Mouse (Mus musculus) MEL (cell line): ENCODE results near the gene Cactin. TPM values are rescaled to one million over a fixed set of nuclear protein-coding genes. Genes with fewer than 3 reads are reported as not detected.
A peak's percentile ranks its signal among the peaks of the same experiment; 100 is the strongest.

ENCODE experiments used
- DNase-seq: peaks from one replicate; pipeline ENCODE4 v3.0.0; 2011; ENCODE audit warnings: low read depth, low spot score
- H3K27ac ChIP-seq: 2 replicates; pipeline ENCODE4 v1.5.1; 2012; ENCODE audit warnings: low read depth, mild to moderate bottlenecking, control low read depth, low read length, moderate library complexity; ENCODE audit not compliant: control insufficient read depth
- H3K27me3 ChIP-seq, 2 experiments: fragments of 150-350 bp in 1 of 2; sonication (generic) in 1 of 2; 2 replicates each; pipeline ENCODE4 v1.6.1; 2012; ENCODE audit warnings: low read length in 2 of 2, mild to moderate bottlenecking in 2 of 2, improper control_type of control experiment in 1 of 2, moderate library complexity in 1 of 2; ENCODE audit not compliant: insufficient read depth in 2 of 2, control insufficient read depth in 1 of 2
- H3K36me3 ChIP-seq, 2 experiments: 2 replicates each; pipeline ENCODE4 v1.6.1; 2012 to 2014; ENCODE audit warnings: low read length in 2 of 2, improper control_type of control experiment in 1 of 2, inconsistent platforms in 1 of 2, mild to moderate bottlenecking in 1 of 2; ENCODE audit not compliant: insufficient read depth in 2 of 2, control insufficient read depth in 1 of 2
- H3K4me1 ChIP-seq, 2 experiments: fragments of 150-350 bp in 1 of 2; sonication (generic) in 1 of 2; 2 replicates each; pipeline ENCODE4 v1.6.1; 2012; ENCODE audit warnings: low read length in 2 of 2, improper control_type of control experiment in 1 of 2, mild to moderate bottlenecking in 1 of 2; ENCODE audit not compliant: insufficient read depth in 2 of 2, control insufficient read depth in 1 of 2
- H3K4me3 ChIP-seq, 2 experiments: fragments of 150-350 bp in 1 of 2; sonication (generic) in 1 of 2; 2 replicates each; pipeline ENCODE4 v1.5.1; 2012; ENCODE audit warnings: low read depth in 2 of 2, low read length in 2 of 2, mild to moderate bottlenecking in 2 of 2, moderate library complexity in 2 of 2, control low read depth in 1 of 2, improper control_type of control experiment in 1 of 2; ENCODE audit not compliant: control insufficient read depth in 1 of 2, insufficient read depth in 1 of 2
- H3K79me2 ChIP-seq: 2 replicates; pipeline ENCODE4 v1.6.1; 2012; ENCODE audit warnings: mild to moderate bottlenecking, low read length, moderate library complexity; ENCODE audit not compliant: control insufficient read depth, poor library complexity, insufficient read depth
- H3K9ac ChIP-seq: 2 replicates; pipeline ENCODE4 v1.6.1; 2012; ENCODE audit warnings: low read depth, mild to moderate bottlenecking, control low read depth, low read length, moderate library complexity; ENCODE audit not compliant: control insufficient read depth, poor library complexity, severe bottlenecking
- H3K9me3 ChIP-seq: fragments of 150-350 bp; sonication (generic); replicated peaks from 2 replicates; pipeline ENCODE4 v1.6.1; 2012; ENCODE audit warnings: mild to moderate bottlenecking, low read length, improper control_type of control experiment, moderate library complexity; ENCODE audit not compliant: insufficient read depth
- BHLHE40 ChIP-seq: IDR thresholded peaks from 2 replicates; pipeline ENCODE4 v1.6.1; 2012; ENCODE audit warnings: low read depth, mild to moderate bottlenecking, inconsistent platforms, low read length, improper control_type of control experiment, borderline replicate concordance
- CHD1 ChIP-seq: IDR thresholded peaks from 2 replicates; pipeline ENCODE4 v1.6.1; 2012; ENCODE audit warnings: low read depth, mild to moderate bottlenecking, inconsistent platforms, low read length, improper control_type of control experiment
- CHD2 ChIP-seq: IDR thresholded peaks from 2 replicates; pipeline ENCODE4 v1.6.1; 2011; ENCODE audit warnings: low read length, improper control_type of control experiment
- CTCF ChIP-seq, 3 experiments: IDR thresholded peaks in 2 of 3; conservative IDR thresholded peaks in 1 of 3; 2 replicates each; pipeline ENCODE4 v1.5.1; 2011 to 2012; ENCODE audit warnings: low read length in 3 of 3, low read depth in 2 of 3, mild to moderate bottlenecking in 2 of 3, improper control_type of control experiment in 1 of 3, inconsistent platforms in 1 of 3, mixed read lengths in 1 of 3, moderate library complexity in 1 of 3; ENCODE audit not compliant: control insufficient read depth in 1 of 3, insufficient read depth in 1 of 3, poor library complexity in 1 of 3, severe bottlenecking in 1 of 3
- E2F4 ChIP-seq: IDR thresholded peaks from 2 replicates; pipeline ENCODE4 v1.6.1; 2011; ENCODE audit warnings: low read depth, low read length, improper control_type of control experiment, borderline replicate concordance
- ELF1 ChIP-seq: IDR thresholded peaks from 2 replicates; pipeline ENCODE4 v1.6.1; 2014; ENCODE audit warnings: low read depth, mild to moderate bottlenecking, inconsistent platforms, low read length, improper control_type of control experiment, moderate library complexity
- EP300 ChIP-seq, 2 experiments: IDR thresholded peaks; 2 replicates each; pipeline ENCODE4 v1.6.1; 2011; ENCODE audit warnings: improper control_type of control experiment in 2 of 2, low read length in 2 of 2, low read depth in 1 of 2, mild to moderate bottlenecking in 1 of 2
- ETS1 ChIP-seq: IDR thresholded peaks from 2 replicates; pipeline ENCODE4 v1.6.1; 2012; ENCODE audit warnings: low read depth, mild to moderate bottlenecking, inconsistent platforms, low read length, improper control_type of control experiment, moderate library complexity
- GATA1 ChIP-seq: IDR thresholded peaks from 2 replicates; pipeline ENCODE4 v1.6.1; 2011; ENCODE audit warnings: low read depth, low read length, improper control_type of control experiment
- HCFC1 ChIP-seq: IDR thresholded peaks from 2 replicates; pipeline ENCODE4 v1.6.1; 2012; ENCODE audit warnings: low read depth, mild to moderate bottlenecking, inconsistent platforms, low read length, improper control_type of control experiment, moderate library complexity
- KAT2A ChIP-seq: conservative IDR thresholded peaks from 2 replicates; pipeline ENCODE4 v1.6.1; 2012; ENCODE audit warnings: low read depth, low read length, improper control_type of control experiment, inconsistent platforms
- MAX ChIP-seq: IDR thresholded peaks from 2 replicates; pipeline ENCODE4 v1.6.1; 2011; ENCODE audit warnings: low read length, improper control_type of control experiment
- MAZ ChIP-seq: IDR thresholded peaks from 2 replicates; pipeline ENCODE4 v1.6.1; 2012; ENCODE audit warnings: low read depth, mild to moderate bottlenecking, inconsistent platforms, low read length, improper control_type of control experiment
- MEF2A ChIP-seq: IDR thresholded peaks from 2 replicates; pipeline ENCODE4 v1.6.1; 2014; ENCODE audit warnings: low read depth, mild to moderate bottlenecking, inconsistent platforms, low read length, improper control_type of control experiment; ENCODE audit not compliant: poor library complexity, insufficient replicate concordance, severe bottlenecking; ENCODE audit errors: extremely low read depth
- MXI1 ChIP-seq: IDR thresholded peaks from 2 replicates; pipeline ENCODE4 v1.6.1; 2011; ENCODE audit warnings: mild to moderate bottlenecking, low read depth, low read length, improper control_type of control experiment
- MYC ChIP-seq: IDR thresholded peaks from 2 replicates; pipeline ENCODE4 v1.6.1; 2011; ENCODE audit warnings: low read depth, mild to moderate bottlenecking, low read length, improper control_type of control experiment, moderate library complexity
- NELFE ChIP-seq: IDR thresholded peaks from 2 replicates; pipeline ENCODE4 v1.6.1; 2011; ENCODE audit warnings: low read depth, low read length, improper control_type of control experiment
- NRF1 ChIP-seq: IDR thresholded peaks from 2 replicates; pipeline ENCODE4 v1.6.1; 2014; ENCODE audit warnings: low read depth, mild to moderate bottlenecking, inconsistent platforms, low read length, improper control_type of control experiment, moderate library complexity; ENCODE audit not compliant: poor library complexity, insufficient read depth, severe bottlenecking
- POLR2A ChIP-seq, 2 experiments: IDR thresholded peaks; 2 replicates each; pipeline ENCODE4 v1.6.1; 2011 to 2012; ENCODE audit warnings: low read length in 2 of 2, mild to moderate bottlenecking in 2 of 2, control low read depth in 1 of 2, improper control_type of control experiment in 1 of 2, low read depth in 1 of 2, moderate library complexity in 1 of 2; ENCODE audit not compliant: control insufficient read depth in 1 of 2, insufficient read depth in 1 of 2, poor library complexity in 1 of 2
- POLR2AphosphoS2 ChIP-seq: IDR thresholded peaks from 2 replicates; pipeline ENCODE4 v1.6.1; 2011; ENCODE audit warnings: low read length, improper control_type of control experiment
- RAD21 ChIP-seq: IDR thresholded peaks from 2 replicates; pipeline ENCODE4 v1.6.1; 2011; ENCODE audit warnings: mild to moderate bottlenecking, low read depth, low read length, improper control_type of control experiment
- SIN3A ChIP-seq: IDR thresholded peaks from 2 replicates; pipeline ENCODE4 v1.6.1; 2012; ENCODE audit warnings: low read length, improper control_type of control experiment, inconsistent platforms
- SMC3 ChIP-seq: IDR thresholded peaks from 2 replicates; pipeline ENCODE4 v1.6.1; 2011; ENCODE audit warnings: low read depth, low read length, improper control_type of control experiment
- TBP ChIP-seq: IDR thresholded peaks from 2 replicates; pipeline ENCODE4 v1.8.0; 2011; ENCODE audit warnings: low read depth, low read length, improper control_type of control experiment
- TCF12 ChIP-seq: IDR thresholded peaks from 2 replicates; pipeline ENCODE4 v1.6.1; 2014; ENCODE audit warnings: low read depth, mild to moderate bottlenecking, inconsistent platforms, low read length, improper control_type of control experiment, moderate library complexity
- UBTF ChIP-seq: IDR thresholded peaks from 2 replicates; pipeline ENCODE4 v1.6.1; 2012; ENCODE audit warnings: low read depth, mild to moderate bottlenecking, inconsistent platforms, low read length, improper control_type of control experiment, moderate library complexity, borderline replicate concordance; ENCODE audit not compliant: insufficient read depth
- USF1 ChIP-seq: IDR thresholded peaks from 2 replicates; pipeline ENCODE4 v1.6.1; 2014; ENCODE audit warnings: low read depth, mild to moderate bottlenecking, inconsistent platforms, low read length, improper control_type of control experiment, moderate library complexity
- ZC3H11A ChIP-seq: IDR thresholded peaks from 2 replicates; pipeline ENCODE4 v1.6.1; 2012; ENCODE audit warnings: low read depth, mild to moderate bottlenecking, inconsistent platforms, low read length, improper control_type of control experiment
- ZKSCAN1 ChIP-seq: IDR thresholded peaks from 2 replicates; pipeline ENCODE4 v1.6.1; 2012; ENCODE audit warnings: low read depth, mild to moderate bottlenecking, inconsistent platforms, low read length, improper control_type of control experiment, moderate library complexity
- ZNF384 ChIP-seq: IDR thresholded peaks from 2 replicates; pipeline ENCODE4 v1.6.1; 2012; ENCODE audit warnings: low read depth, mild to moderate bottlenecking, inconsistent platforms, low read length, improper control_type of control experiment
- polyA plus RNA-seq, 2 experiments: library from polyadenylated mRNA; stranded (reverse) in 1 of 2; unstranded in 1 of 2; fragments of >175 nt in 1 of 2; fragments of >200 nt in 1 of 2; gene quantifications; 2 replicates each; pipeline versions ENCODE4 v1.2.1 to v1.2.4; 2012; ENCODE audit warnings: low replicate concordance in 2 of 2, low read depth in 1 of 2; ENCODE audit not compliant: insufficient read length in 2 of 2, insufficient read depth in 1 of 2, missing spikeins in 1 of 2
- total RNA-seq: library from RNA; depleted of rRNA; stranded (reverse); fragments of 300-350 nt; gene quantifications from 2 replicates; pipeline ENCODE4 v1.2.3, GENCODE M21; 2012

The Cactin gene
- total and polyA plus RNA-seq, 3 experiments, result 47.6 to 66.8 TPM; not detected in 1

- TF ChIP-seq RAD21 (peak; percentile 47), MAX (peak; percentile 80), USF1 (peak; percentile 88), MYC (peak; percentile 94), HCFC1 (peak; percentile 73), ZC3H11A (no peak), KAT2A (no peak; the same call in 1 of the 2 replicates), CHD2 (no peak), GATA1 (no peak), POLR2A (IDR thresholded peaks at IDR 0.05; ENCODE audit: control insufficient read depth in 1 of 2, insufficient read depth in 1 of 2, low read depth in 1 of 2, low read length in 2 of 2, poor library complexity in 1 of 2) (peak; percentile 73 to 91), TBP (peak; percentile 62), NELFE (peak; percentile 79), CTCF (IDR thresholded peaks at IDR 0.05 in 2 of 3, conservative IDR thresholded peaks at IDR 0.05 in 1 of 3; ENCODE audit: control insufficient read depth in 1 of 3, insufficient read depth in 1 of 3, low read depth in 2 of 3, low read length in 3 of 3, poor library complexity in 1 of 3, severe bottlenecking in 1 of 3) (peak; percentile 64 to 96 (median 82)), E2F4 (no peak), EP300 (IDR thresholded peaks at IDR 0.05; ENCODE audit: low read depth in 1 of 2, low read length in 2 of 2) (no peak), UBTF (no peak), MXI1 (peak; percentile 19; the same call in 1 of the 2 replicates), TCF12 (no peak), SMC3 (peak; percentile 65), MEF2A (no peak), BHLHE40 (peak; percentile 100), POLR2AphosphoS2 (peak; percentile 85; the same call in 1 of the 2 replicates), ETS1 (0 out of 2 replicates have a peak, but pooled peaks have one; percentile 47), NRF1 (peak; percentile 9; the same call in 1 of the 2 replicates), MAZ (peak; percentile 71; the same call in 1 of the 2 replicates), CHD1 (peak; percentile 99), ZNF384 (no peak), ELF1 (peak; percentile 73), SIN3A (peak; percentile 71; the same call in 1 of the 2 replicates), ZKSCAN1 (no peak)
- Histone ChIP-seq H3K4me3 (peak within 1 kb of the TSS; percentile 86 to 91), H3K9ac (peak within 1 kb of the TSS; percentile 88), H3K4me1 (peaks cover 11 to 30% of the 10 kb centered on the region in 2 experiments), H3K27me3 (no peaks in the 10 kb centered on the region), H3K9me3 (no peaks in the 10 kb centered on the region), H3K36me3 (peaks cover 0 to 20% of the 10 kb centered on the region in 2 experiments; a peak in 2 of 4 replicates), H3K79me2 (peaks cover 45% of the 10 kb centered on the region), H3K27ac (peak within 1 kb of the TSS; percentile 82)
- DNase-seq, result peak; percentile 100
Observed at GRCm38 (mm10) chr10:81292554-81293333, 28.2 kb upstream of the Cactin start, which contains the start of gene Pip5k1c. Gene Pip5k1c, plus strand, starts transcription at chr10:81292963.
